Mouse (Mus musculus) heart, adult 2 months (tissue): ENCODE results near the gene Sipa1l1. TPM values are rescaled to one million over a fixed set of nuclear protein-coding genes. Genes with fewer than 3 reads are reported as not detected.

Experiments
- DNase-seq, 2 experiments: peaks; one replicate each; pipeline ENCODE4 v3.0.0; 2021
- H3K27ac ChIP-seq: fragments of 200-600 bp; 2 replicates; pipeline ENCODE4 v1.8.1; 2022
- H3K27me3 ChIP-seq: fragments of 200-500 bp; 2 replicates; pipeline ENCODE4 v1.6.1; 2012; ENCODE audit warnings: mild to moderate bottlenecking, low read length, inconsistent platforms, mixed read lengths; ENCODE audit not compliant: control insufficient read depth, insufficient read depth
- H3K36me3 ChIP-seq: fragments of 200-500 bp; 2 replicates; pipeline ENCODE4 v1.6.1; 2012; ENCODE audit warnings: low read length, inconsistent platforms; ENCODE audit not compliant: control insufficient read depth, insufficient read depth
- H3K4me1 ChIP-seq: fragments of 200-500 bp; 2 replicates; pipeline ENCODE4 v1.6.1; 2011; ENCODE audit warnings: low read length; ENCODE audit not compliant: control insufficient read depth, insufficient read depth
- H3K4me3 ChIP-seq: fragments of 200-600 bp; 2 replicates; pipeline ENCODE4 v1.8.1; 2022
- H3K79me2 ChIP-seq: fragments of 200-500 bp; replicated peaks from 2 replicates; pipeline ENCODE4 v1.6.1; 2012; ENCODE audit warnings: mild to moderate bottlenecking, inconsistent platforms, low read length, moderate library complexity, mixed read lengths; ENCODE audit not compliant: control insufficient read depth, insufficient read depth
- H3K9ac ChIP-seq: fragments of 200-500 bp; 2 replicates; pipeline ENCODE4 v1.6.1; 2012; ENCODE audit warnings: low read depth, mild to moderate bottlenecking, control low read depth, inconsistent platforms, low read length, mixed read lengths
- CTCF ChIP-seq: fragments of 200-600 bp; IDR thresholded peaks from 2 replicates; pipeline ENCODE4 v1.8.1; 2022; ENCODE audit warnings: antibody characterized with exemption, mild to moderate bottlenecking, moderate library complexity
- EP300 ChIP-seq: fragments of 200-500 bp; IDR thresholded peaks from 2 replicates; pipeline ENCODE4 v1.6.1; 2011; ENCODE audit warnings: low read depth, low read length, control low read depth; ENCODE audit not compliant: insufficient read depth
- POLR2A ChIP-seq: fragments of 200-500 bp; IDR thresholded peaks from 2 replicates; pipeline ENCODE4 v1.6.1; 2011; ENCODE audit warnings: mild to moderate bottlenecking, low read depth, low read length, control low read depth; ENCODE audit not compliant: insufficient read depth
- WGBS: fragments of 180-500 bp; shearing (Covaris S2); methylation state at CpG from one replicate; pipeline ENCODE4 v1.1.7; 2018; 5-methylcytosine and 5-hydroxymethylcytosine counted together
- intact Hi-C: fragments of 180-260 bp; cut with DNase I; formaldehyde crosslinking; loops from one replicate; pipeline ENCODE4 v1.15.1; 2025
- polyA plus RNA-seq: library from polyadenylated mRNA; depleted of rRNA; stranded (reverse); fragments of >200 nt; gene quantifications from 2 replicates; pipeline ENCODE4 v1.2.3, GENCODE M21; 2012
- total RNA-seq, 2 experiments: library from RNA; stranded (reverse); gene quantifications; 2 replicates each; pipeline ENCODE4 v1.2.3; 2021

Sipa1l1 gene
- total and polyA plus RNA-seq, 3 experiments = 6.9 to 9.1 (median 8.4) TPM

DNA sequence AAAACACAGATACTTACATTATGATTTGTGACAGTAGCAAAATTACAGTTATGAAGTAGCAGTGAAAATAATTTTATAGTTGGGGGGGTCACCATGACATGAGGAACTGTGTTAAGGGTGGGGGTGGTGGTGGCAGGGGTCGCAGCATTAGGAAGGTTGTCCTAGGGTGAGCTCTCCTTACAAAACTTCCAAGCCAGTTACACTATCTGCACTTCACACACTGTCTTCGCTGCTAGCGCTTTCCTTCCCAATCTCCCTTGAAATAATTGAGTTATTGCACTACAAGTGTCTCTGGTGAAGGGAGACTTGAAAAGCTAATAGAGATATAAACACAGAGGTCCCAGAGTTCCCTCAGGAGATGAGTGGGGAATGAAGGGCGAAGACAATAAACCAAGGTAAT is 329.6 kb downstream of the Sipa1l1 start:
- intact Hi-C loops = loop anchor here (1.0 to 5.0 kb wide), 3 partner anchors 209 to 520 kb away; no protein-coding TSS in a partner anchor
- Histone ChIP-seq H3K79me2 (no peaks in the 10 kb centered on the region), H3K27me3 (no peaks in the 10 kb centered on the region), H3K36me3 (no peaks in the 10 kb centered on the region), H3K9ac (no peak overlapping the region), H3K4me3 (no peak overlapping the region), H3K27ac (no peak overlapping the region), H3K4me1 (no peaks in the 10 kb centered on the region)
- no peak for DNase-seq
- 93% methylated on average over 4 of the region's 4 CpGs for WGBS
- no peak for TF ChIP-seq CTCF

DNA sequence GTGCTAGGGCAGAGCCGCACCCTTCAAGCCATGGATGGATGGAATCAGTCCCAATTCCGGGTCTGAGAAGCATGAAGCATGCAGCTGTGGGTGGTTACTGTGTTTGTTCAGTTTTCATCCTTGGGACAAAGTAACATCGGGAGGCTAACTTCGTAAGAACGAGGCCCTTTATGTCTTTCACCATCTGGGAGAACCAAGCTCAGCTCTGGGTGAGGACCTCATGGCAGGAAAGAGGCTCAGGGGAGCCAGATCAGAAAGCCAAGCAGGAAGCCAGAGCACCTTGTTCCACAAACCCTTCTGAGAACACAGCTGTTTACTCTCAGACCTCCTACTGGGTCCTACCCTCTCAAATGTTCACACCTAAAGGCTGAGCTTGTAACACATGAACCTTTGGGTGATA is 330.6 kb downstream of the Sipa1l1 start:
- no peak for TF ChIP-seq CTCF
- TF ChIP-seq EP300 = no peak
- TF ChIP-seq POLR2A = no peak
- no peaks in the 10 kb centered on the region for H3K79me2 ChIP-seq
- no peaks in the 10 kb centered on the region for H3K4me1 ChIP-seq
- H3K4me3 ChIP-seq = no peak overlapping the region
- no peaks in the 10 kb centered on the region for H3K27me3 ChIP-seq
- 82% methylated on average over 5 of the region's 5 CpGs for WGBS
- no peak overlapping the region for H3K27ac ChIP-seq
- DNase-seq = no peak
- H3K36me3 ChIP-seq = no peaks in the 10 kb centered on the region
- H3K9ac ChIP-seq = no peak overlapping the region
- intact Hi-C loops = loop anchor here (5.0 kb wide), 1 partner anchor 208 kb away; no protein-coding TSS in a partner anchor
